Mouse (Mus musculus) lung, adult 10 weeks (tissue): ENCODE data around the gene Map1lc3a. TPM values are rescaled to one million over a fixed set of nuclear protein-coding genes. Genes with fewer than 3 reads are reported as not detected.

ENCODE experiments used
- polyA plus RNA-seq: library from polyadenylated mRNA; stranded (reverse); fragments of 350-450 nt; fragmentation: Illumina TruSeq; extraction: RNeasy Lipid Tissue Mini Kit (QIAGEN cat#74804); gene quantifications from one replicate; pipeline ENCODE4 v1.2.3, GENCODE M21; 2014; ENCODE audit warnings: low read depth, low replicate concordance; ENCODE audit not compliant: insufficient read depth

The Map1lc3a gene
- polyA plus RNA-seq: 275 TPM

DNA sequence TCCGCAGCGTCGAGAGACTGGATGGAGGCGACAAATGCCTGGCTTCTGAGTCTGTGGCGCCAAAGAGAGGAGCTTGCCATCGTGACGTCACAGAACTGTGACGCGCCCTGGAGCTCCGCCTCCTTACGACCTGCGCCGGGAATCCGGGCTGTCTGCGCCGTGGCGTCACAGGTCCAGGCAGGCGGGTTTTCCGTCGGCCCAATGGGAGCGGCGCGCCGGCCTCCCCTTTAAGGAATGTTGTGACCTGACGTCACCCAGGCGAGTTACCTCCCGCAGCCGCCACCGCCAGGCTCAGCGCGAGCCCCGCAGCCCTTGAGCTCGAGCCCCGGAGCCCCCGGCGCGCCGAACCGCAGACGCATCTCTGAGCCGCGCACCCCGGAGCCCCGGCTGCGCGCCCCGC is at the start of gene Map1lc3a:
Gene Map1lc3a (plus strand): TSS at position 103 of the 400 bp plus-strand sequence.

GRCm38 (mm10) chr2:155236362-155236992 is 39.6 kb upstream of the Map1lc3a start, which contains the start of gene Dynlrb1:
Gene Dynlrb1 (plus strand): TSS chr2:155236533.

Other genes with a start within 250 kb of the Map1lc3a start
- gene Ahcy, start 201.8 kb upstream of the Map1lc3a start, polyA plus RNA-seq: 20.8 TPM
- gene Itch, start 142.8 kb upstream of the Map1lc3a start, polyA plus RNA-seq: 15.8 TPM
- gene Dynlrb1, start 39.8 kb upstream of the Map1lc3a start, polyA plus RNA-seq: 257 TPM
- 25.2 TPM for gene Pigu, start 81.1 kb downstream of the Map1lc3a start, polyA plus RNA-seq
- 58.4 TPM for gene Trp53inp2, start 104.8 kb downstream of the Map1lc3a start, polyA plus RNA-seq
- 11.4 TPM for gene Ncoa6, start 197.6 kb downstream of the Map1lc3a start, polyA plus RNA-seq
- gene Acss2, start 241.7 kb downstream of the Map1lc3a start, polyA plus RNA-seq: 17.5 TPM
- 1.4 TPM for gene Ggt7, start 241.9 kb downstream of the Map1lc3a start, polyA plus RNA-seq